Mouse (Mus musculus) CH12.LX (cell line): ENCODE data around the gene Fam89b. TPM values are rescaled to one million over a fixed set of nuclear protein-coding genes. Genes with fewer than 3 reads are reported as not detected.

Experiments
- DNase-seq: peaks from one replicate; pipeline ENCODE4 v3.0.0-alpha.2; 2013; ENCODE audit errors: extremely low read depth
- H3K27ac ChIP-seq: 2 replicates; pipeline ENCODE4 v1.5.1; 2012; ENCODE audit warnings: low read depth, mild to moderate bottlenecking, control low read depth, moderate library complexity; ENCODE audit not compliant: insufficient read depth
- H3K27me3 ChIP-seq: replicated peaks from 2 replicates; pipeline ENCODE3; 2012; ENCODE audit warnings: inconsistent platforms
- H3K36me3 ChIP-seq, 2 experiments: replicated peaks in 1 of 2; 2 replicates each; pipeline versions ENCODE3 to v1.6.1; 2012; ENCODE audit warnings: inconsistent platforms in 1 of 2, low read length in 1 of 2, mild to moderate bottlenecking in 1 of 2, mixed read lengths in 1 of 2, moderate library complexity in 1 of 2; ENCODE audit not compliant: control insufficient read depth in 1 of 2, insufficient read depth in 1 of 2
- H3K4me1 ChIP-seq, 2 experiments: 2 replicates each; pipeline ENCODE4 v1.6.1; 2012; ENCODE audit warnings: inconsistent platforms in 1 of 2, moderate library complexity in 1 of 2; ENCODE audit not compliant: insufficient read depth in 2 of 2, control insufficient read depth in 1 of 2
- H3K4me2 ChIP-seq: 2 replicates; pipeline ENCODE4 v1.6.1; 2012; ENCODE audit warnings: low read depth, mild to moderate bottlenecking, control low read depth; ENCODE audit not compliant: poor library complexity, insufficient read depth, severe bottlenecking
- H3K4me3 ChIP-seq, 3 experiments: fragments of 150-350 bp in 1 of 3; sonication (generic) in 1 of 3; replicated peaks in 1 of 3; 2 replicates each; pipeline versions ENCODE3 to v1.5.1; 2011 to 2012; ENCODE audit warnings: low read depth in 2 of 3, low read length in 2 of 3, mild to moderate bottlenecking in 2 of 3, moderate library complexity in 2 of 3, control low read depth in 1 of 3, improper control_type of control experiment in 1 of 3, inconsistent platforms in 1 of 3, mixed read lengths in 1 of 3; ENCODE audit not compliant: poor library complexity in 1 of 3
- H3K79me2 ChIP-seq: replicated peaks from 2 replicates; pipeline ENCODE4 v1.6.1; 2012; ENCODE audit warnings: mild to moderate bottlenecking, moderate library complexity; ENCODE audit not compliant: control insufficient read depth, poor library complexity, insufficient read depth, severe bottlenecking; ENCODE audit errors: extremely low read depth
- H3K9ac ChIP-seq: 2 replicates; pipeline ENCODE4 v1.6.1; 2012; ENCODE audit warnings: low read depth, mild to moderate bottlenecking, control low read depth, moderate library complexity; ENCODE audit not compliant: insufficient read depth
- H3K9me3 ChIP-seq: replicated peaks from 2 replicates; pipeline ENCODE3; 2012; ENCODE audit warnings: low read length, inconsistent platforms, mixed read lengths
- BHLHE40 ChIP-seq: IDR thresholded peaks from 2 replicates; pipeline ENCODE4 v1.6.1; 2011; ENCODE audit warnings: mild to moderate bottlenecking, low read depth, low read length, improper control_type of control experiment
- CHD1 ChIP-seq: IDR thresholded peaks from 2 replicates; pipeline ENCODE4 v1.6.1; 2012; ENCODE audit warnings: low read depth, low read length, improper control_type of control experiment, inconsistent platforms
- CHD2 ChIP-seq: IDR thresholded peaks from 2 replicates; pipeline ENCODE4 v1.6.1; 2011; ENCODE audit warnings: low read length, improper control_type of control experiment
- CTCF ChIP-seq, 2 experiments: IDR thresholded peaks in 1 of 2; conservative IDR thresholded peaks in 1 of 2; 2 replicates each; pipeline ENCODE4 v1.5.1; 2011 to 2012; ENCODE audit warnings: low read depth in 2 of 2, low read length in 2 of 2, improper control_type of control experiment in 1 of 2, inconsistent platforms in 1 of 2, mild to moderate bottlenecking in 1 of 2, moderate library complexity in 1 of 2
- ELF1 ChIP-seq: IDR thresholded peaks from 2 replicates; pipeline ENCODE4 v1.6.1; 2014; ENCODE audit warnings: low read depth, mild to moderate bottlenecking, inconsistent platforms, low read length, improper control_type of control experiment
- EP300 ChIP-seq: IDR thresholded peaks from 2 replicates; pipeline ENCODE4 v1.6.1; 2011; ENCODE audit warnings: low read length, improper control_type of control experiment
- ETS1 ChIP-seq: conservative IDR thresholded peaks from 2 replicates; pipeline ENCODE4 v1.6.1; 2012; ENCODE audit warnings: low read depth, mild to moderate bottlenecking, inconsistent platforms, low read length, improper control_type of control experiment, moderate library complexity
- HCFC1 ChIP-seq: IDR thresholded peaks from 2 replicates; pipeline ENCODE4 v1.6.1; 2012; ENCODE audit warnings: low read depth, mild to moderate bottlenecking, inconsistent platforms, low read length, improper control_type of control experiment
- JUND ChIP-seq: conservative IDR thresholded peaks from 2 replicates; pipeline ENCODE4 v1.6.1; 2011; ENCODE audit warnings: low read depth, low read length, improper control_type of control experiment
- KAT2A ChIP-seq: IDR thresholded peaks from 2 replicates; pipeline ENCODE4 v1.6.1; 2012; ENCODE audit warnings: low read length, improper control_type of control experiment, inconsistent platforms; ENCODE audit not compliant: insufficient replicate concordance
- MAFK ChIP-seq: IDR thresholded peaks from 2 replicates; pipeline ENCODE4 v1.6.1; 2011; ENCODE audit warnings: low read length, improper control_type of control experiment; ENCODE audit not compliant: insufficient replicate concordance
- MAX ChIP-seq: IDR thresholded peaks from 2 replicates; pipeline ENCODE4 v1.6.1; 2011; ENCODE audit warnings: low read length, improper control_type of control experiment
- MAZ ChIP-seq: IDR thresholded peaks from 2 replicates; pipeline ENCODE4 v1.6.1; 2012; ENCODE audit warnings: low read depth, mild to moderate bottlenecking, inconsistent platforms, low read length, improper control_type of control experiment, moderate library complexity
- MEF2A ChIP-seq: IDR thresholded peaks from 2 replicates; pipeline ENCODE4 v1.6.1; 2014; ENCODE audit warnings: low read depth, mild to moderate bottlenecking, inconsistent platforms, low read length, improper control_type of control experiment, borderline replicate concordance
- MXI1 ChIP-seq: IDR thresholded peaks from 2 replicates; pipeline ENCODE4 v1.6.1; 2011; ENCODE audit warnings: mild to moderate bottlenecking, low read depth, low read length, improper control_type of control experiment
- MYC ChIP-seq: IDR thresholded peaks from 2 replicates; pipeline ENCODE4 v1.6.1; 2011; ENCODE audit warnings: low read depth, mild to moderate bottlenecking, improper control_type of control experiment, low read length
- NRF1 ChIP-seq: IDR thresholded peaks from 2 replicates; pipeline ENCODE4 v1.6.1; 2014; ENCODE audit warnings: low read depth, mild to moderate bottlenecking, inconsistent platforms, low read length, improper control_type of control experiment, moderate library complexity
- PAX5 ChIP-seq: IDR thresholded peaks from 2 replicates; pipeline ENCODE4 v1.6.1; 2012; ENCODE audit warnings: low read length, inconsistent platforms, mixed read lengths
- POLR2A ChIP-seq: IDR thresholded peaks from 2 replicates; pipeline ENCODE4 v1.6.1; 2011; ENCODE audit warnings: low read depth, mild to moderate bottlenecking, improper control_type of control experiment, low read length
- POLR2AphosphoS2 ChIP-seq: IDR thresholded peaks from 2 replicates; pipeline ENCODE4 v1.6.1; 2011; ENCODE audit warnings: low read depth, low read length, improper control_type of control experiment
- RAD21 ChIP-seq: IDR thresholded peaks from 2 replicates; pipeline ENCODE4 v1.6.1; 2011; ENCODE audit warnings: low read depth, mild to moderate bottlenecking, low read length, improper control_type of control experiment, moderate library complexity
- RCOR1 ChIP-seq: conservative IDR thresholded peaks from 2 replicates; pipeline ENCODE4 v1.6.1; 2012; ENCODE audit warnings: low read depth, mild to moderate bottlenecking, inconsistent platforms, low read length, improper control_type of control experiment
- SIN3A ChIP-seq: IDR thresholded peaks from 2 replicates; pipeline ENCODE4 v1.6.1; 2012; ENCODE audit warnings: low read length, improper control_type of control experiment, inconsistent platforms
- SMC3 ChIP-seq: IDR thresholded peaks from 2 replicates; pipeline ENCODE4 v1.6.1; 2011; ENCODE audit warnings: low read depth, low read length, improper control_type of control experiment
- TBP ChIP-seq: conservative IDR thresholded peaks from 2 replicates; pipeline ENCODE4 v1.6.1; 2011; ENCODE audit warnings: low read depth, low read length, improper control_type of control experiment
- TCF12 ChIP-seq: IDR thresholded peaks from 2 replicates; pipeline ENCODE4 v1.6.1; 2014; ENCODE audit warnings: low read depth, mild to moderate bottlenecking, inconsistent platforms, low read length, improper control_type of control experiment
- UBTF ChIP-seq: IDR thresholded peaks from 2 replicates; pipeline ENCODE4 v1.6.1; 2012; ENCODE audit warnings: low read depth, mild to moderate bottlenecking, inconsistent platforms, low read length, improper control_type of control experiment, moderate library complexity
- USF1 ChIP-seq: IDR thresholded peaks from 2 replicates; pipeline ENCODE4 v1.6.1; 2014; ENCODE audit warnings: low read depth, mild to moderate bottlenecking, inconsistent platforms, low read length, improper control_type of control experiment
- USF2 ChIP-seq: conservative IDR thresholded peaks from 2 replicates; pipeline ENCODE4 v1.6.1; 2011; ENCODE audit warnings: low read depth, low read length, improper control_type of control experiment
- ZKSCAN1 ChIP-seq: IDR thresholded peaks from 2 replicates; pipeline ENCODE4 v1.6.1; 2012; ENCODE audit warnings: low read depth, inconsistent platforms, low read length, improper control_type of control experiment, borderline replicate concordance
- ZMIZ1 ChIP-seq: IDR thresholded peaks from 2 replicates; pipeline ENCODE4 v1.6.1; 2012; ENCODE audit warnings: low read depth, mild to moderate bottlenecking, inconsistent platforms, low read length, improper control_type of control experiment
- dilution Hi-C: fragments of 300-500 bp; cut with MboI; formaldehyde crosslinking; loops from 2 replicates; pipeline ENCODE4 v1.14.3; 2020; ENCODE audit warnings: low sequenced_read_pairs; ENCODE audit not compliant: extremely low pct_unique_long_range_greater_than_20kb, extremely low pct_ligation_motif_present
- in situ Hi-C: fragments of 300-500 bp; cut with MboI; formaldehyde crosslinking; loops from 3 replicates; pipeline ENCODE4 v1.14.3; 2019; ENCODE audit warnings: low sequenced_read_pairs, low pct_ligation_motif_present, low pct_unique_long_range_greater_than_20kb, mixed read lengths
- polyA plus RNA-seq: library from polyadenylated mRNA; unstranded; fragments of >175 nt; gene quantifications from 2 replicates; pipeline ENCODE4 v1.2.1, GENCODE M21; 2012; ENCODE audit warnings: low read depth; ENCODE audit not compliant: insufficient read length
- total RNA-seq, 2 experiments: library from RNA; depleted of rRNA; stranded (reverse); fragments of 300-350 nt in 1 of 2; fragments of >200 nt in 1 of 2; gene quantifications; 2 replicates each; pipeline ENCODE4 v1.2.3; 2012 to 2014

The Fam89b gene
- total and polyA plus RNA-seq, 3 experiments, result 7.5 to 13.4 (median 9.2) TPM

DNA sequence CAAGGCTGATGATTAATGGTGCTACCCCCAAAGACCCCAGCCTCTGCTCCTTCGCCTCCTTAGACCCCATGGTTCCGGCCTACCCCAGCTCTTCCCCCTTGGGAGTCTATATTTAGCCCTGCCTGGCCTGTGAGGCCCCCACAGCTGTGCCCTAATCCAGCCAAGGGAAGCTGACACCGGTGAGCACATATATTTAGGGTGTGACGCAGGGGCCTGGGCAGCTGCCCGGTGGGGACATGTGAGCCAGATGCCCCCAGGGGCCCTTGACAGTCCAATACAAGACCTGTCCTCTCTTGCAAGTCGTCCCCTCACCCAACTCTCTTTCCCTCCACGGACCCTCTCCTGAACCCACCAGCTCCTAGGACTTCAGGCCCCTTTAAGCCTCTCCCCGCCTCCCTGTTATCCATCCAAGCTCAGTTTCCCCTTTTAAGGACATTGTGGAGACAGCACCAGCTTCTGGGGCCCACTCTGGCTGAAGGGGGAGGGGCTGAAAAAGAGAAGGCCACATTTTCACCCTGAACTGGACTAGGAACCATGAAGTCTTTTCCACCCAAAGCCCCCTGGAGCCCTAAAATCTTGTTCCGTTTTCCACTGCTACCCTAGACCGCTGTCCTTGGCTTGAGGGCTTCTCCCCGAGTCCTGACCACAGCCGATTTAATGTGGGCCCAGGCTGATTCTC lies 4.3 kb downstream of the Fam89b start:
- peaks cover 26 to 48% of the 10 kb centered on the region in 2 experiments for H3K36me3 ChIP-seq
- H3K4me2 ChIP-seq, result peak overlapping the region; percentile 57
- TF ChIP-seq NRF1, result no peak; the same call in 1 of the 2 replicates
- no peak for TF ChIP-seq KAT2A
- TF ChIP-seq USF2, result no peak
- TF ChIP-seq PAX5, result no peak
- peak; percentile 41; the same call in 1 of the 2 replicates for TF ChIP-seq TCF12
- no peak for TF ChIP-seq RAD21
- peak; percentile 64; the same call in 1 of the 2 replicates for TF ChIP-seq BHLHE40
- no peak for TF ChIP-seq JUND
- TF ChIP-seq CHD1, result peak; percentile 75; the same call in 1 of the 2 replicates
- 0 out of 2 replicates have a peak, but pooled peaks have one; percentile 39 for TF ChIP-seq MAX
- peak; percentile 36 for TF ChIP-seq EP300
- TF ChIP-seq UBTF, result no peak
- TF ChIP-seq POLR2A, result no peak
- no peak for TF ChIP-seq CTCF (conservative IDR thresholded peaks at IDR 0.05 in 1 of 2, IDR thresholded peaks at IDR 0.05 in 1 of 2; ENCODE audit: low read depth in 2 of 2, low read length in 2 of 2)
- peak; percentile 10; the same call in 1 of the 2 replicates for TF ChIP-seq SIN3A
- no peak for TF ChIP-seq HCFC1
- peak; percentile 34 for TF ChIP-seq MXI1
- TF ChIP-seq MEF2A, result peak; percentile 95
- TF ChIP-seq ZKSCAN1, result no peak
- no peak for TF ChIP-seq MYC
- no peak for TF ChIP-seq MAFK
- no peak for TF ChIP-seq POLR2AphosphoS2
- TF ChIP-seq SMC3, result no peak
- TF ChIP-seq ELF1, result 0 out of 2 replicates have a peak, but pooled peaks have one; percentile 28
- TF ChIP-seq ETS1, result peak; percentile 77
- TF ChIP-seq CHD2, result peak; percentile 72; the same call in 1 of the 2 replicates
- TF ChIP-seq RCOR1, result no peak
- TF ChIP-seq MAZ, result peak; percentile 55; the same call in 1 of the 2 replicates
- TF ChIP-seq TBP, result no peak
- no peak for TF ChIP-seq USF1
- TF ChIP-seq ZMIZ1, result peak; percentile 62
- H3K27ac ChIP-seq, result peak overlapping the region; percentile 95
- H3K4me1 ChIP-seq, result peaks cover 14 to 50% of the 10 kb centered on the region in 2 experiments
- peak; percentile 64 for DNase-seq
- no peaks in the 10 kb centered on the region for H3K9me3 ChIP-seq
- in situ Hi-C loops, result no loop called here
- peak overlapping the region; percentile 75 to 85 (median 76) for H3K4me3 ChIP-seq
- dilution Hi-C loops, result no loop called here
- no peaks in the 10 kb centered on the region for H3K27me3 ChIP-seq
- peaks cover 26% of the 10 kb centered on the region for H3K79me2 ChIP-seq
- H3K9ac ChIP-seq, result peak overlapping the region; percentile 88
